Mouse (Mus musculus): Measurements from ENCODE around the gene Slc25a43.

DNA sequence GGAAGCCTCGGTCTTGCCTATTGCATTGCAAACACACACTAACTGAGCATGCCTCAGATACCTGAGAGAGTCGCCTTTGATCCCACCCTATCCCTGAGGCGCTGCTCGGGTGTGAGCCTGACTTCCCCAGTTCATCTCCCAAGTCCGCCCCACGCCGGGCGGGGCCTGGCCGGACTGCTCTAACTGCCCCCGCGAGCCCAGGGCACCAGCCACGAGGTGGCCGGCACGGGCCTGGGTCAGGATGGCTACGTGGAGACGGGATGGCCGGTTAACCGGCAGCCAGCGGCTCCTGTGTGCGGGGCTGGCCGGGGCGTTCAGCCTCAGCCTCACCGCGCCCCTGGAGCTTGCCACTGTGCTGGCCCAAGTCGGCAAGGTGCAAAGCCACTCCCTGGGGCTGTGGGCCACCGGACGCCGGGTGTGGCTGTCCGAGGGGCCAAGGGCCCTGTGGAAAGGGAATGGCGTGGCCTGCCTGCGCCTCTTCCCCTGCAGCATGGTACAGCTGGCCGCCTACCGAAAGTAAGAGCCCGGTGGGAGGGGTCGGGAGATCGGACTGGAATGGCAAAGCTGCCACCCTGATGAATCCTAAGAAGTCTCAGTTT lies at the start of gene Slc25a43:
- TF ChIP-seq CTCF (IDR thresholded peaks at IDR 0.05) (no peak), POLR2A (IDR thresholded peaks at IDR 0.05; ENCODE audit: insufficient read depth, low read depth, low read length) (no peak)
